Mouse (Mus musculus): ENCODE data around the gene Stx8.
A peak's percentile ranks its signal among the peaks of the same experiment; 100 is the strongest.

Stx8 gene

DNA sequence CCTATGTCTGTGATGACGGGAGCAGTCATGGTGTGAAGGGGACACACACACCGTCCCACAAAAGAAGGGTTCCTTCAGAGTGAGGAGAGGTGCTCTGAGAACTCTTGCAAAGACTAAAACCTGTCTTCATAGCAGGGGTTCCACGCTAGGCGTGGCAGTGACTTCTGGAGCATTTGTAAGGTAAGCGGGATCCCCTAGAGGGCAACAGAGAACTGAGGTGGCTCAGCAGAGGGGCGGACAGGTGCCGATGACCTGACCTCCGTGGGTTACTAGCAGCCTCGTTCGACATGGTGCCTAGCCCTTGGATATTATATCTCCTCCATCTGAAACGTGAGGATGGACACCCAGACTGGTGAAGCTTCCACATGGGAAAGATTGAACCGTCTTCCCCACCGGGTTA lies 257.1 kb downstream of the Stx8 start:
- DNase-seq (ENCODE audit: low read depth, low spot score): no peak

DNA sequence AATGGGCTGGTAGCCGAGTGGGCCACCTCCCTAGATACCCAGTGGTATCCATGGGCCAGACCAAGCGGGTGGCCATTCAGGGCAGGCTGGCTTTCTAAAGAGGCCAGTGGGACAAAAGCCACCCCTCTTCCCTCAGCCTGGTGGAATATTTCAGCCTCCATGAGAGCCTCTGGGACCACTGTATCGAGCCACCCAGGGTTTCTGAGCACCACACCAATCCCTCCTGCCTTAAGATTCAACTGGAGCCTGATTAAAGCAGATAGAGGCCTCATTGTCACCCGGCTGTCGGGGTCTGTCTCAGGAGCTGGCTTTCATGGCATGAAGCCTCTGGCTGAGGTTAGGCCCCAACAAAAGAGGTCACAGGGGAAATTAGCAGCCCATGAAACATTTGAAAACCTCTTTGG lies 260.7 kb downstream of the Stx8 start:
- no peak for DNase-seq (ENCODE audit: low read depth, low spot score)

DNA sequence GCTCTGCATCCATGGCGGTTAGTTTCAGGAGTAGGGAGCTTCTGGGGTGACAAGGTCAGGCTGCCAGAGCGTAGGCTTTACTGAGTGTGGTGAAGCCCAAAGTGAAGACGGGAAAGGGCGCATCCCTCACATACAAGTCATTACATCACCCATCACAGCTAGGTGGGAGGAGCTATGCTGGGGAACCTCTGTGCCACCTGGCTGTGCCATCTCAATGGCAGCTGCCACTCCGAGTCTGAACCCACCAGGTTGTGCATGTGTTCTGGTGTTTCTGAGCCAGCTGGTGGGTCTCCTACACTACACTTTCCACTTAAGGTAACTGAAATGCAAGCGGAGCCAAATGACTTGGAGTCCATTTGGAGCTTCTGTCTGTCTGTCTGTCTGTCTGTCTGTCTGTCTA lies 261.8 kb downstream of the Stx8 start:
- no peak for DNase-seq (ENCODE audit: low read depth, low spot score)

DNA sequence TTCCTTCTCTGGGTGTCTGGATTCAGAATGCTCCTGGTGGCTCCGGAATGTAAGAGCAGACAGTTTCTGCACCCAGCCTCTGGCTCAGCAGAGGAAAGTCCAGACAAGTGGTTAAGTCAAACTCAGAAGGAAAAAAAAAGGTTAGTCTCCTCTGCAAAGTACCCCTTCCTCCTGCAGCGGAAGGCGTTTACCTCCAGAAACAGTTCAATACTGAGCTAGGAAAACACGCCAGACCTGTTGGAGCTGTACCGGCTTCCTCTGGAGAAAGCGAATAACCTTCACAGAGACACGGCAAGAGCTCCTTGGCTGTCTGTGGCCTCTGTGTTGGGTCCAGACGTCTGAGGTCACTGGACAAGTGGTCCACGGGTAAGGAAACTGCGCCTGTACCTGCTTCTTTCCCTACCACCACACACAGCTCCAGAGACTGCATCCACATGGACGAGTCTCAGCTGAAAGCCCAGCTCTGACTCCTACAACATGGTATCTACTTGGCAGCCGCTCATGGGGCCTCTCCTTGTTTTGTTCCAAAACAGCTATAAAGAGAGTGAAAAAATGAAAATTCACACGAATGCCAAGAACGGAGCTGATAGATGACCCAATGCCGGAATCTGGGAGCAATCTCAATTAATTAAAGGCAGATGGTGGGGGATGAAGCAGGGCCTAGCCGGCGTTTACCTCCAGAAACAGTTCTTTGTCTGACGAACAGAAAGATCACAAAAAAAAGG lies 263.1 kb downstream of the Stx8 start:
- DNase-seq (ENCODE audit: low read depth, low spot score): peak; percentile 36

DNA sequence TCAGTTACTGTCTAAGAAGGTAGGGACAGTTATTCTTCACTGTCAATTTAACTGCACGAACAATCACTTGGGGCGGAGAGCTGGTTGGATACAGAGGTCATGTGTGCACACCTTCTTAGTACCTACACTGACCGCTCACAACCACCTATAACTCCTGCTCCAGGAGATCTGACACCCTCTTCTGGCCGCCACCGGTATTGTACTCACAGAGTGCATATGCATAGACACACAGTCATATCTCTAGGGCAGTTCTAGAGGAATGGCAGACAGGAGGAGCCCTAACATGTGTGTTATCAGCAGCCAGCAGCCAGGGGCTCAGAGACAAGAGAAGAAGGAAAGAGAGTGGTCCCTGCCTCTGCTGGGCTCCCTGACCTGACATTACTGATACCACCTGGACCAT lies 265.6 kb downstream of the Stx8 start:
- no peak for DNase-seq (ENCODE audit: low read depth, low spot score)

DNA sequence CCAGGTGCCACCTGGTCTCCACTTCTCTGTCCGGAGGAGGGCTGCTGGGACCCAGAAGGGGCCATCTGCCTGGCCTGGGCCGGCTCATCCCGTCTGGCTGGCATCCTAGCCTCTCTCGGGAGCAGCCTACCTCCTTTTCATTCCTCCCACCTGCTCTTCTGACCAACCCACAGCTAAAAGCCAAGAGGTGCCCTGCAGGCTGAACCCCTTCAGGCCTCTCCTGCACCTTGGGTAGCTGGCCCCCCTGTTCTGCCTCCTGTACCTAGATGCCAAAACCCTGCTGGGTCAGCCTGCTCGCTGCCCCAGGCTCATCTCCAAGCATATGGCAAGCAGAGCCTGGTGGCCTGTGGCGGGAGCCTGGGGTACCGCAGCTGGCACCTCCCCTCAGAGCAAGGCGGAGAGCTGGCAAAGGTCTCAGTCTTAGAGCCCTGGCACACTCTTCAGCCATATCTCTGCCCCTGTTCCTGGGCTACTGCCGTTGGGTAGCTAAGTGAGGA lies 267.5 kb downstream of the Stx8 start:
- peak; percentile 94 for DNase-seq (ENCODE audit: low read depth, low spot score)

DNA sequence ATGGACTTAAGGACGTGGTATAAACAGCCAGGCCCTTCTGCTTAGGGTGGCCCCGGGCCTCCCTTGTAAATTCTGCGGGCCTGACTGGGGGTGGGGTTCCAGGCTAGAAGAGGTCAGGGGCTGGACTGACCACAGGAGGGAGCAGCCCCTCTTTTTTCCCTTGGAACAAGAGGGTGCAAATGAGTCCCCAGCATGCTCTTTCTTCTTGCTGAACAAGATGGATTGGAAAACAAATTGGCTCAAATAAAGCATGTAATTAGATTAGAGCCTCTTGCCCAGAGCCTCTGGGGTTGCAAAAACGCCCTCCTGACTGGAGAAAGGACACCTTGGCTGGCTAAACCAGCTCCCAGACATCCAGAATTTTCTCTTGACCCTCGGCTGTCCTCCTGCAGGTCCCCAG lies 273.8 kb downstream of the Stx8 start:
- DNase-seq (ENCODE audit: low read depth, low spot score): no peak

DNA sequence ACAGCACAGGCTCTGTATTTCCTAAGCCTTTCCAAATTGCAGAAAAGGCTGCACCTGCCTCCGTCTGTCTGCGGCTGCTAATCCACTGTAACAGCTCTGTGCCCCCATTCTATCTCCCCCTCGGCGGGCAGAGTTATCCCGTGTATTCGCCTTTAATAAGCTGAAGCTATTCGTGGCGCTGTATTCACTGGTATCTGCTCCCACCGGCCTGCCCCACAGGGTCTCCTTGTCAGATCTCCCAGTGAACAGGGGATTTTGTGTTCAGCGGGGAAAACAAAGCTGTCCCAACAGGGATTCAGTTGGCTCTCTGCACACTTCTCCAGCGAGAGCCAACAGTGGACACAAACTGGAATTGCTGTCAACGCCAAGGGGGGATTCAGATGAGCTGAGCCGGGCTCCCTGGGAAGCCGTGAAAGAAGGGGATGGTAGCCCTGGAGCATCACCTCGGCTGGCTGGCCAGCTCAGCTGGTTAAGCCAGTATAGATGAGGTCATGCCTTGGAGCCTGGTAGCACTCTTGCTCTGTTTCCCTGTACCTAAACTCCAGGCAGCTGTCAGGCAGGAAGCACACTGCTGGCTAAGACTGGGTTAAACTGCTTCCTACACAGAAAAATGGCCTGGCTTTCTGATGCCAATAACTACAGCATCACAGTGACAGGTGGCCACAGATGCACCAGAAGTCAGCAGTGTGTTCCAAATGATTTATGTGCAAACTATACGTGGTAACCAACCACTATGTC lies 278.4 kb downstream of the Stx8 start:
- DNase-seq (ENCODE audit: low read depth, low spot score): peak; percentile 12

DNA sequence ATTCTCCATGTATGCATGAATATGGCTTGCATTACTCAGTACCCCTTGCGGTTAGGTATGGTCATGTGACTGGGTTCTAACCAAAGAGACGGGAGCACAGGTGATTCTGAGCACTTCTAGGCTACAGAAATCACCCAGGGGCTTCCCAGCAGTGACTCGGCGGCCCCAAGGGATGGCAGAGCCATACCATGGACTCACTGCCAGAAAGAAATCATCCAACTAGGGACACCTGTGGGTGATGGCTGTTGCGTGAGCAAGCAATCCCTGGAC lies 278.9 kb downstream of the Stx8 start:
- no peak for DNase-seq (ENCODE audit: low read depth, low spot score)

DNA sequence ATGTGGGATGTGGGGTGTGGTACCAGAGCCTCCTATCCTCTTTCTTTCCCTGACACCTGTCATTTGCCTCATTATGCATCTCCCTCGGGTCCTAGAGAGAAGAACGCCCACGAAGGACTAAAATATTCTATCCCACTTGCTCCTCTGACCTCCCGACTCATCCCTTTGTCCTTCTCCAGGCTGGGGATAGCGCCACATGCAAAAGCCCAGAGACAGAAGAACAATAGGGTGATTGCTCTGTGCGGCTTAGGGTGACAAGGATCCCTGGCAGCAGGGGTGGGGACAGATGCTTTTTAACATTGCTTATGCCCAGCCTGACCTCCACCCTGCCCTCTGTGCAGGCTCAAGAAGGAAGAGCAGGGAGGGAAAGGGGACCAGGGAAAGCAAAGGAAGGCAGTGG lies 281.9 kb downstream of the Stx8 start:
- no peak for DNase-seq (ENCODE audit: low read depth, low spot score)

DNA sequence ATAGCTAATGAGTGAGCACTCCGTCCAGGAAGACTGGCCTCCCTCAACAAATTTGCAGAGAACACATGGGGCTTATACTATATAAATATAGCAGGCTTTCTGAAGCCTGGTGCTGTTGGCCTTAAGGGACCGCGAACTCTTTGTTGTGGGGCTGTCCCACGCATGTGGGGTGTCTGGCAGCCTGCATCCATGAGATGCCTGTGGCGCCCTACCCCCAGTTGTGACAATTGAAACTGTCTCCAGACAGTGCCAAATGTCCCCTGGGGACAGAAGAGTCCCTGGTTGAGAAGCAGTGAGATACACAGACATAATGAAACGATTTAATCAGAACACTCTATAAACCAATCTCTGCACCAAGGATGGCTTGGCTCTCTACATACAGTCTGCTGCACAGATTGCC lies 284.1 kb downstream of the Stx8 start:
- no peak for DNase-seq (ENCODE audit: low read depth, low spot score)

DNA sequence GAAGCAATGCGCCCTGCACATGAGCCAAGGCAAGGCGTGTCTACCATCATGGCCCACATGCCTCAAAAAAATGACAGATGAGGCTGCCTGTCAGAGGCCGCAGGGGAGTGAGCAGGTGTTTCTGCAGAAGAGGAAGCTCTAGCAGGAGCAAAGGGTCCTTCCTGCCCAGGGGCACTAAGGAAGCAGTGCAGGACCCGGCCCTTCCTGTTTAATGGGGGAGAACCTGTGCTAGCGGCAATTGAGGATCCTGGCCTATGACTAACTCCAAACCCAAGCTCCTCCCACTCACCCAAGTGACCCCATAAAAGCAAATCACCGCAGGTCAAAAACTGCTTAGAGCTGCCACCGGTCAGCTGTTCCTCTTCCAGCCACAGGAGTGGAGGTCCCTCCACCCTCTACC lies 287.5 kb downstream of the Stx8 start:
- DNase-seq (ENCODE audit: low read depth, low spot score): no peak
